ENCODE assay signal across 7 mouse cellular contexts in the genomic region with DNA sequence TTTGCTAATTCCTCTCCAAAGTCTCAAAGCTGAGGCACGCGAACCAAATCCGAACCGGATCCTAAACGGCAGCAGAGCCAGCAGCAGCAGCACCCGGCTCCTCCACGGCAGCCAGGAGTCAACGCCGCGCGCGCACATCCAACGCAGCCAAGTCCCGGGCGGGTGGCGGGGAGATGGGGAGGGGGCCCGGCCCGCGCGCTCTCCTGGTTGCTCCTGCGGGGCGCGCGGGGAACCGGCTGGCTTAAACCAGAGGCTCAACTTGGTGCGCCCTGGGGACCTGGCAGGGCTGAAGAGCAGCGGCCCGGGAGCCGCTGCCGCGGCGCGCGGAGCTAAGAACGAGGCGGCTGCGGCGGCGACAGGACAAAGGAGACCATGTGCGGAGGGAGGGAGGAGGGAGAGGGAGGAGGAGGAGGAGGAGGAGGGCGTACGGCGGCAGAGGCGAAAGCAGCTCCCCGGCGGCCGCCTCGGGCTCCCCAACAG.
DNase-seq lines count a peak whose midpoint lies in the region; ATAC-seq and TF ChIP-seq lines count a peak whose summit lies in the region.

No protein-coding gene starts in this region.

- H3K4me1 ChIP-seq in ES-E14 (ENCODE audit: control insufficient read depth in 2 of 2, insufficient read depth in 2 of 2, low read length in 2 of 2, poor library complexity in 1 of 2), result peaks cover 0 to 5% of the 10 kb centered on the region in 2 experiments; a peak in 2 of 4 replicates
- H3K4me1 ChIP-seq in embryonic facial prominence, embryonic 14.5 days (ENCODE audit: control insufficient read depth, insufficient read depth, low read length), result peaks cover 13% of the 10 kb centered on the region
- H3K4me1 ChIP-seq in heart, embryonic 16.5 days (ENCODE audit: control insufficient read depth, insufficient read depth, low read length), result peaks cover 10% of the 10 kb centered on the region; the same call in 1 of the 2 replicates
- peaks cover 29% of the 10 kb centered on the region for H3K4me1 ChIP-seq in midbrain, embryonic 12.5 days

- peak overlapping the region; percentile 59; the same call in 1 of the 2 replicates for H3K27ac ChIP-seq in ES-E14 (ENCODE audit: insufficient read depth, low read depth, low read length, poor library complexity, severe bottlenecking)
- H3K27ac ChIP-seq in embryonic facial prominence, embryonic 14.5 days (replicated peaks; ENCODE audit: low read depth, low read length), result peak overlapping the region; percentile 97
- H3K27ac ChIP-seq in heart, embryonic 16.5 days (ENCODE audit: low read length), result peak overlapping the region; percentile 95
- peak overlapping the region; percentile 99 for H3K27ac ChIP-seq in midbrain, embryonic 12.5 days (replicated peaks)

- peak overlapping the region; percentile 93 for H3K9ac ChIP-seq in ES-E14 (ENCODE audit: insufficient read depth, low read depth, low read length, poor library complexity, severe bottlenecking)
- H3K9ac ChIP-seq in embryonic facial prominence, embryonic 14.5 days (ENCODE audit: low read depth, low read length), result peak overlapping the region; percentile 95
- H3K9ac ChIP-seq in heart, embryonic 16.5 days (ENCODE audit: low read length), result peak overlapping the region; percentile 94
- peak overlapping the region; percentile 97 for H3K9ac ChIP-seq in midbrain, embryonic 12.5 days (replicated peaks)

- peak; percentile 68 for ATAC-seq in embryonic facial prominence, embryonic 14.5 days (ENCODE audit: low read depth)
- ATAC-seq in heart, embryonic 16.5 days (replicated peaks; ENCODE audit: extremely low read depth, insufficient read depth, low FRiP score), result peak; percentile 65
- ATAC-seq in midbrain, embryonic 12.5 days (ENCODE audit: low FRiP score, low read depth), result peak; percentile 72

- in situ Hi-C loops in ES-E14 (cut with MboI; ENCODE audit: low sequenced_read_pairs in 2 of 2, unreplicated experiment in 2 of 2), result no loop called here

- H3K4me3 ChIP-seq in ES-E14 (ENCODE audit: insufficient read depth in 1 of 2, low read depth in 1 of 2, low read length in 2 of 2, poor library complexity in 1 of 2, severe bottlenecking in 1 of 2), result peak overlapping the region; percentile 92 to 93
- H3K4me3 ChIP-seq in embryonic facial prominence, embryonic 14.5 days (ENCODE audit: low read depth, low read length), result peak overlapping the region; percentile 94
- peak overlapping the region; percentile 87 for H3K4me3 ChIP-seq in heart, embryonic 16.5 days (ENCODE audit: low read length)
- peak overlapping the region; percentile 93 for H3K4me3 ChIP-seq in midbrain, embryonic 12.5 days

- H3K4me2 ChIP-seq in embryonic facial prominence, embryonic 14.5 days (ENCODE audit: low read depth, low read length), result peak overlapping the region; percentile 72
- peak overlapping the region; percentile 60 for H3K4me2 ChIP-seq in heart, embryonic 16.5 days (ENCODE audit: low read depth, low read length)
- H3K4me2 ChIP-seq in midbrain, embryonic 12.5 days (replicated peaks), result peak overlapping the region; percentile 79

- 0% methylated on average over 20 of the region's 48 CpGs for WGBS in embryonic facial prominence, embryonic 14.5 days
- WGBS in heart, embryonic 16.5 days, result 0% methylated on average over 36 of the region's 48 CpGs
- WGBS in midbrain, embryonic 12.5 days, result under 1% methylated on average over 46 of the region's 48 CpGs

- intact Hi-C loops in left cerebral cortex, postnatal 25 days (cut with DNase I), result loop anchor here (5.0 to 10.0 kb wide), 7 partner anchors 59 to 687 kb away; no protein-coding TSS in a partner anchor

- H3K27me3 ChIP-seq in embryonic facial prominence, embryonic 14.5 days (replicated peaks; ENCODE audit: control insufficient read depth, insufficient read depth, low read length), result no peaks in the 10 kb centered on the region
- H3K27me3 ChIP-seq in heart, embryonic 16.5 days (ENCODE audit: control insufficient read depth, insufficient read depth, low read length), result no peaks in the 10 kb centered on the region; the same call in 1 of the 2 replicates
- peaks cover 19% of the 10 kb centered on the region for H3K27me3 ChIP-seq in midbrain, embryonic 12.5 days

- H3K9me3 ChIP-seq in ES-E14 (ENCODE audit: control insufficient read depth, insufficient read depth, low read depth, low read length), result no peaks in the 10 kb centered on the region
- no peaks in the 10 kb centered on the region for H3K9me3 ChIP-seq in embryonic facial prominence, embryonic 14.5 days (ENCODE audit: control insufficient read depth, low read length)
- no peaks in the 10 kb centered on the region for H3K9me3 ChIP-seq in heart, embryonic 16.5 days (replicated peaks; ENCODE audit: control insufficient read depth, low read length)
- H3K9me3 ChIP-seq in midbrain, embryonic 12.5 days, result no peaks in the 10 kb centered on the region

- DNase-seq in ES-E14 (ENCODE audit: low read depth, low spot score), result no peak
- DNase-seq in R1 (ENCODE audit: low read depth, low spot score), result peak; percentile 79
- DNase-seq in embryonic facial prominence, embryonic 14.5 days (ENCODE audit: low spot score), result peak; percentile 75
- peak; percentile 37 to 49 for DNase-seq in left cerebral cortex, postnatal 25 days (ENCODE audit: low spot score in 2 of 2)
- DNase-seq in testis, postnatal 14 days (ENCODE audit: low spot score), result peak; percentile 16

- no peaks in the 10 kb centered on the region for H3K36me3 ChIP-seq in ES-E14 (ENCODE audit: control insufficient read depth, insufficient read depth, low read length, poor library complexity, severe bottlenecking)
- H3K36me3 ChIP-seq in embryonic facial prominence, embryonic 14.5 days (ENCODE audit: control insufficient read depth, insufficient read depth, low read length), result peaks cover 5% of the 10 kb centered on the region; the same call in 1 of the 2 replicates
- no peaks in the 10 kb centered on the region for H3K36me3 ChIP-seq in heart, embryonic 16.5 days (ENCODE audit: control insufficient read depth, insufficient read depth)
- 0 out of 2 replicates have a peak, but pooled peaks cover 6% of the 10 kb centered on the region for H3K36me3 ChIP-seq in midbrain, embryonic 12.5 days

TF ChIP-seq in ES-E14, 5 proteins besides CTCF, POLR2A, EP300 and RAD21:
- no peak for TF ChIP-seq ZC3H11A (IDR thresholded peaks at IDR 0.05; ENCODE audit: borderline replicate concordance, low read depth, low read length)
- TF ChIP-seq ZNF384 (IDR thresholded peaks at IDR 0.05; ENCODE audit: low read depth, low read length), result no peak
- peak; percentile 15; the same call in 1 of the 2 replicates for TF ChIP-seq HCFC1 (IDR thresholded peaks at IDR 0.05; ENCODE audit: borderline replicate concordance, insufficient read depth, low read length)
